Mouse (Mus musculus) testis, postnatal 14 days (tissue): ENCODE measurements around the gene Abhd8.
"Not testable (repeated sequence)": the region's sequence is repeated elsewhere in the genome, so short reads cannot be mapped to it uniquely, and the experiment has no call there.

Source experiments
- DNase-seq: peaks from one replicate; pipeline ENCODE4 v3.0.0; 2021; ENCODE audit warnings: low spot score

Abhd8 gene

DNA sequence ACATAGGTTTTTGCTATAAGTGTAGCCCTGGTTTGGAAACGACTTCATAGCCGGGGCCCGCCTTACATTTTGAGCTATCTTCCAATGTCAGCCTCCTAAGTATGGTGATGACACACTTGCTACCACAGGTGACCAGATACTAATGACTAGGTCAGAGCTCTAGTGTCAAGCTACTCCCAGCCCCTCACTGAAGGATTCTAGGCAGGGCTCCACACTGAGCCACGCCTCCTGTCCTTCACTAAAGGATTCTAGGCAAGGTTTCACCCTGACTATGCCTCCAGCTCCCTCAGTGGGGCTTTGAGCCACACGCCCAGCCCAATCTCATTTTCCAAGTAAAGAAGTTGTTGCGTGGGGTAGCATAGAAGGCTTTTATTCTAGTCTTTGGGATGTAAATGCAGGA is 2.7 kb downstream of the Abhd8 start:
- DNase-seq: no peak

DNA sequence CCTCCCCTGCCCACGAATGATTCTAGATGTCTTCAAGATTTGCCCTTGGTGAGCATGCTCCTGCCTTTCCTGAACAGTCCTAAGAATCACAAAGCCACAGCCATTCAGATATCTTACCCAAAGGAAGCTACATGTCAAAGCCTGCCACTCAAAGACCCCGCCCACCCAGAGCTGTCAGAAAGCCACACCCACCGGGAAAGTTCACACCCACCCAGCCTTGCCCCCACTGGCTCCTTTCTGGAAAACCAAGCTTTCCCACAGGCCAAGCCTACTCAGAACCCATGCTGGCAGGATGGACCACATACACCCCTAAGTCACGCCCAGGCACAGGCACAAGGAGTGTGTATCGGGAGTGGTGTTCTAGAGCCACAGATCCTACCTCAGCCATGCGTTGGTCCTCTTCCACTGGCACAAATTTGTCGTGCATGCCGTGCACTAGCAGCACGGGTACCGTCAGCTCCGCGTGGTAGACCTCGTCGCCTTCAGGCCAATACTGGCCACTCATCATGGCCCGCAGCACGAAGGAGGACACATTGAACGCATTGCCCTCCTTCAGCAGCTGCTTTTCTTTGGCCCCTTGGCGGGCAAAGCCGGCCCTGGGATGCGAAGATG is 5.7 kb downstream of the Abhd8 start:
- no peak for DNase-seq

DNA sequence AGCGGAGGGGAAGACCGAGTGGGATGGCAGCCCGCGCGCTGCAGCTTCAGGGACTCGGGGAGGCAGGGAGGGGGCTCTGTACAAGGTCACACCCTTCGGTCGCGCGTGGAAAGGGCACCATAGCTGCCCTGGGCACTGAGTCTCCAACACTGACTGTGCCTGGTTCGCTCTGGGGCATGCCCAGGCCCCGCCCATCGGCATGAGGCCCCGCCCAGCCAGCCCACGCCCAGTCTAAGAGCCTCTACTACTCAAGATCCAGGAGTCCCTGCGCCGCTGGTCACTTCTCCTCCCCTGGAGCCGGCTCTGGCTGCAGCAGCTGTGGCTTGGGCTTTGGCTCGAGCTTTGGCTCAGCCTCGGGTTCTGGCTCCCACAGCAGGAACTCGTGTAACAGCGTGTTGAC is 6.5 kb downstream of the Abhd8 start:
- no peak for DNase-seq

DNA sequence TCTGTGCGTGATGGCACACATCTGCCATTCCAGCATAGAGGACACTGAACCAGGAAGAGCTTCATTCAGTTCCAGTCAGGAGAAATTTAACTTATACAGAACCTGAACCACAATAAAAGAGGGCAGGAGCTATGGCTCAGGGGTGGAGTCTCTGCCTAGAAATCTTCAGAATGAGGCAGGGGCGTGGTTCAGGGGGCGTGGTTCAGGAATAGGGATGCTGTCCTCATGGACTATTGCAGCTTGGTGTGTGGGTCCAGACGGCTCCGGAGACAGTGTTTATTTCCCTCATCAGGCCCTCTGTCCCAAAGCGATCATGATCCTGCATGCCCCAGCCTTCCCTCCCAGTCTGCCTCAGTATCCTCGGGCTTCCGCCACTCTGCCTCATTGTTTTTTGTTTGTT is 8.8 kb downstream of the Abhd8 start:
- no peak for DNase-seq

DNA sequence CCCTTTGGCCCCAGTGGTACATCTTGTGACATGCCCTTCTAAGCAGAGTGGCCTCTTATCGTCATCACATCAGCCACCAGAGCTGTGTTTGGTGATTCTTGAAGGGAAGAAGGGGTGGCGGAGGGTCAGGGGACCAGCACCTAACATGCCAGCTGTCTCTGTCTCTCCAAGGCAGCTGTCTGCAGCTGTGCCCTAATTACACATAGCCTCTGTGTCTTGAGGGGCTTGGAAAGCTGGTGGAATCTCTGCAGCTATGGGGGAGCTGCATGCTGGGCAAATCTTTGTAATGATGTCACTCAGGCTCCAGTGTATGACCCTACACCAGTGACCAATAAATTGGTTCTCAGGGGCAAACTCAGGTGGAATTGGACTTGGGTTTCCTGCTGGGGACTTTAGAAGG is 10.8 kb downstream of the Abhd8 start:
- DNase-seq: no peak

DNA sequence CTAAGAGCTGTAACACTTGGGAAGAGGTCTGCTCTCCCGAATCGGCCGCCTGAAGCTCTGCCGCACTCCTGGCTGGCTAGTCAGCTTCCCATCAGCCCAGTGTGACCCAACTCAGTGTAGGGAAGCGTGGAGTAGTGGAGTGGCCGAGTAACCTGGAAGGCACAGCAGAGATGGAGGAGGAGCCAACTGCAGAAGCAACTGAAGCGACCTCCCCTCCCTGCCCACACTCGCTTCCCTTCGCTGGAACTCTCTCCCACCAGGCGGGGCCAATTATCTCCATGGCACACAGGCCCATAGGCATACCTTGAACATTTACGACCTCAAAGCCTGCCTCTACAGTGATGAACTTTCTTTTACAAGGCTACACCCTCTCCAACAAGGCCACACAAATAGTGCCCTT is 11.7 kb downstream of the Abhd8 start:
- no peak for DNase-seq

DNA sequence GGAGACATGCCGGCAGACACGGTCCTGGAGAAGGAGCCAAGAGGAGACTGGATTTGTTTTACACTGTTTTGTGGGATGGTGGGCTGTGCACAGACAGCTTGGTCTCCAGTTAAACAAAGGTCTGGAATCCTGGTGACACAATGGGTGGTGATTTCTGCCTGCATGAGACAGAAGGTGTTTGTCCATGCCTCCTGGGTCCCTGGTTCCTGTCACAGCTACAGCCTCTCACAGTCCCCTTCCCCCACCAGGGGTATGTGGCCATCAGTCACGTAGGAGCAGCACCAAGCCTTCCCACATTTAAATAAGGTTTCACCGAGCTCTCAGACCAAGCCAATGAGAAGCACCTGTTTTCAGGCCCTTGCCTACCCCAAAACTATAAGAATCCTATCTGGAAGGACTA is 12.1 kb downstream of the Abhd8 start:
- no peak for DNase-seq

DNA sequence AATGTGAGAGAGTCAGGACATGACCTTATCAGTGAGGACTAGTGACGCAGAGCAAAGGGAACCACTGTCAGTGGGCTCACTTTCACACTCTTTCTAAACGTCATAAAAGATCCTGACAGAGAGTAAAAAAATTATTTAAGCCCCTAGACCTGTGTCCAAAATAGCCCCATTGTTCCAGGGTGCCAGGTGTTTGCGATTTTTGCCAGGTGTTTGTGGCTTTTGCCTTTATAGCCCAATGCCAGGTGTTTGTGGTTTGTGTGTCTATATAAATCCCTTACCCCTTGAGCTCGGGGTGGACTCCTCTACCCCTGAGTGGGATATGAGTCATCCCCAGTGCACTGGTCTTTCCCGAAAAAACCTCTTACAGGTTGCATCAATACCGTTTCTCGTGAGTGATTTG is 18.4 kb downstream of the Abhd8 start:
- DNase-seq: no peak

DNA sequence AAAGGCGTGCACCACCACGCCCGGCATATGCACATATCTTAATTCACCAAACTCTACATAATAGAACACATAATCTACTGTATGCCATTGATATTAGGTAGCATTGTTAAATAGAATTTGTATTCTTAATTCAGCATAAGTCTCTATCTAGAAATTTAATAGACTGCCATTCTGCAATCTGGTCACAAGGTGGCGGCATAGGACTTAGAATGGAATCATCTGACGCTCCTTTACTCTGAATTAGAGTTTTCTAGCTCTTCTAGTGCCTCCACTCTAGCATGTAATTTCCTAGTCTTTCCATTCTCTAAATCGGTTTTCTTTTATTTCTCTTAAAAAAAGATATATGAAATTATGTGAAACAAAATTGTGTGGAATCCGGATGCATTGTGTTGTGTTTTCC is 22.1 kb downstream of the Abhd8 start:
- DNase-seq: no peak

DNA sequence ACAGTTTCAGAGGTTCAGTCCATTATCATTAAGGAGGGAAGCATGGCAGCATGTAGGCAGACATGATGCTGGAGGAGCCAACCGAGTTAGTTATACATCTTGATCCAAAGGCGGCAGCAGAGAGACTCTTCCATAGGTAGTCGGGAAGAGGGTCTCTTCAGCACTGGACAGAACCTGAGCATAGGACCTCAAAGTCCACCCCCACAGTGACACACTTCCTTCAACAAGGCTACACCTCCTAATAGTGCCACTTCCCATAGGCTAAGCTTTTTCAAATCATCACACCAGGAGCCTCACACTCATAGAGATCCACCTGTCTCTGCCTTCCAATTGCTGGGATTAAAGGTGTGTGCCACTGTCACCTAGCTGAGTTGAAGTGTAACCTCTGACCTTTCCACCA is 26.4 kb downstream of the Abhd8 start:
- DNase-seq: no peak

DNA sequence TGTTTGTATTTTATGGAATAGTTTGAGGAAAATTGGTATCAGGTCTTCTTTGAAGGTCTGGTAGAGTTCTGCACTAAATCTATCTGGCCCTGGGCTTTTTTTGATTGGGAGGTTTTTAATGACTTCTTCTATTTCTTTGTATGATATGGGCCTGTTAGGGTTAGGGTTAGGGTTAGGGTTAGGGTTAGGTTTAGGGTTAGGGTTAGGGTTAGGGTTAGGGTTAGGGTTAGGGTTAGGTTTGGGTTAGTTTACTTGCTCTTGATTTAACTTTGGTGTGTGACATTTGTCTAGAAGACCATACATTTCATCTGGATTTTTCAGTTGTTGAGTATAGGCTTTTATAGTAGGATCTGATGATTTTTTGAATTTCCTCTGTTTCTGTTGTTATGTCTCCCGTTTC is 30.5 kb downstream of the Abhd8 start:
- not testable (repeated sequence) for DNase-seq

DNA sequence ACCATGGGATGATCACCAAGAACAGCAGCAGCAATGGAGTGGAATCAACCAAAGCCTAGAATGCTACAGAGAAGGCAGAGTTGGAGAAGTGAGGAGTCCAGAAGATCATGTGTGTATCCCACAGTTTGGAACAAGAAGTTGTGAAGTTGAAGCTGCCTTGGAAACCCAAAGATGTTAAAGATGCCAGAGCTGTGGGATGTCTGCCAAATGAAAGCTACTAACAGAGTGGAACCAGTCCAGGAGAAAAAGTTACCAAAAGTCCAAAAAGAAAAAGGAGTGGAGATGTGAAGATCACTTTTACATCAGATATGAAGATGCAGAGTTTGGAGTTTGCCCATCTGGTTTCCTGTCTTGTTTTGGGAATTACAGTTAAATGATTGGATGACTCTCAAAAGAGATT is 41.3 kb downstream of the Abhd8 start:
- DNase-seq: no peak

DNA sequence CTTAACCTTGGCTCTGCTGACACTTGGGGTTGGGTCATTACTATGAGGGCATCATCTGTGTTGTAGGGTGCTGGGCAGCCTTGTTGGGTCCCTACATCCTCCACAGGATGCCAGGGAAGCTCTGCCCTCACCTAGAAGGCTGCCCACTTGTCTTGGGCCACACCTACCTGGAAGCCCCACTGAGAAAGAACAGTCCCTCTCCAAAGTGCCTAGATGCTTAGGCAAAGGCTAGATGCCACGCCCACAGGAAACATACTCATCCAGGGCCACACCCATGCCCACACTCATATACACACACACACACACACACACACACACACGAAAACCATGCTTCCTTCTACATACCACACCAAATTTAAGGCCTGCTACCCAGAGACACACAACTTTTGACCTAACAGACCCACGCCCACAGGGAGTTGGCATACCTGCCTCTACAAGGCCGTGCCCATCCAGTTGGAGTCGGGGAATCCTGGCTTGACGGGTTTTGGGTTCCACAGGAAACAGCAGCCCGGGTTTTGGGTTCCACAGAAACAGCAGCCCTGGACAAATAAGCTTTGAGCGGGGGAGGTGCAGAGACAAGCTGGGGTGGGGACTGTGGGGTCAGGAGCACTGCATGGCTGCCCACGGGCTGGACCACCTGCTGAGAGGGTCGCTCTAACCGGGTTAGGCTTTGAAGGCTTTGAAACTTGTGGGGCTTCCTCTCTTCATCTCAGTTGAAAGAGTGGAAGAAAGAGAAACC is 51.8 kb downstream of the Abhd8 start:
- DNase-seq: no peak

DNA sequence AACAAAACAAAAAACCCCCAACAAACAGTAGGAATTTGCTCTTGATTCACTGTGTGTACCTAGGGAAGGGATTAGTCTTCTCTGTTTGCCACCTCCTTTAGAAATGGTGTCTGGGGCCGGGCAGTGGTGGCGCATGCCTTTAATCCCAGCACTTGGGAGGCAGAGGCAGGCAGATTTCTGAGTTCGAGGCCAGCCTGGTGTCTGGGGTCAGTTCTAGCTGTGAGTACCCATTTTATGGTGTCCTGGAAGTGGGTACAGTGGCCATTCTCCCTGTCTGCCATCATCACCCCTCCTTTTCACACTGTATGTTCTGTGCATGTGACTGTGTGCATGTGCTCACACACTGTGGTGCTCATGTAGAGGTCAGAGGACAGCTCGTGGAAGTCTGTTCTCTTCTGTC is 55.2 kb downstream of the Abhd8 start:
- no peak for DNase-seq

DNA sequence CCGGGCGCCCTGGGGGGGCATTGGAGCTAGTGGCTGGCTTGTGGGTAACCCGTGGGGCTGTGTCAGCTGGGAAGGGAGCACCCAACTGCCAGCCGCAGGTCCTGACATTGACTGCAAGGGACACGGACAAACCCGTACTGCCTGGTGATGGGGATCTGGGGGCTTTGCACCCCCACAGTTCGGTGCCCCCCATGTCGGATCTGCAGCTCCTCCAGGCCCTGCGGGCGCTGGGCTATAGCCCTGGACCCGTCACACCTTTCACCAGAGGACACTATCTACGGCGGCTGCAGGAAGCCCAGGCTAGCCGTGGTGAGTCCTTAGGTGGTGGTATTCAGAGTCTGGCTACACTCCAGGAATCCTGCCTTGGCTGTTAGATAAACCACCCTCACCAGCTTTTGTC is 56.0 kb downstream of the Abhd8 start:
- DNase-seq: no peak
